Mouse (Mus musculus): ENCODE measurements at regions not wholly inside any gene's neighbourhood (a gene's known extent, or its start where the extent isn't known, plus 50 kb on each side); places are given as distances from the start of the nearest gene placed in this dataset.
"Not testable (repeated sequence)": the region's sequence is repeated elsewhere in the genome, so short reads cannot be mapped to it uniquely, and the experiment has no call there.

DNA sequence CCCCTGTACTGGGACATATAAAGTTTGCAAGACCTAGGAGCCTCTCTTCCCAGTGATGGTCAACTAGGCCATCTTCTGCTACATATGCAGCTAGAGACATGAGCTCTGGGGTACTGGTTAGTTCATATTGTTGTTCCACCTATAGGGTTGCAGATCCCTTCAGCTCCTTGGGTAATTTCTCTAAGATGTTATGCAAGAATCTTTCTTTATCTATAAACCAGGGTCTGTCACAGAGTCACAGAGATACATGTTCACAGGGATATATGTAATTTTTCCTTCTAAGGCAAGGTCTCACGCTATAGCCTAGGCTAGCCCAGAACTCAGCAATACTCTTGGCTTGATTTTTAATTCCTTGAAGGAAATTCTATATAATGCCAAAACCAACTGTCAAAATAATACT, 56.9 kb downstream of the Zfp36l1 start:
- not testable (repeated sequence) for DNase-seq

DNA sequence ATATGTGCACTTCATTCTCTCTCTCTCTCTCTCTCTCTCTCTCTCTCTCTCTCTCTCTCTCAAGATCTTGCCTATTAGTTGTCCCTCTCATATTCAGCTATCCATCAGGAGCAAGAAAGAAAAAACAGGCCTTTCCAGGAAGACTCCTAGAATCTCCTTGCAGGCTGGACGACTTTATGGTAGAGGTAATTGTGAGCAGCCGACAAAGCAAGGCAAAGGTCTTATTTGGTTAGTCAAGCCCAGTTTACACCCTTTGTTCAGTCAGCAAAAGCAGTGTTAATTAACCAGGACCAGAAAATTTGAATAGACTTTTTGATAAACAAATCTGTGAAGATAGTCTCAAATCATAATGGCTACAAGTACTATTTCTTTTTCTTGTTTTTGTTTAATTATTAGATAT, 57.4 kb downstream of the Zfp36l1 start:
- no peak for DNase-seq

DNA sequence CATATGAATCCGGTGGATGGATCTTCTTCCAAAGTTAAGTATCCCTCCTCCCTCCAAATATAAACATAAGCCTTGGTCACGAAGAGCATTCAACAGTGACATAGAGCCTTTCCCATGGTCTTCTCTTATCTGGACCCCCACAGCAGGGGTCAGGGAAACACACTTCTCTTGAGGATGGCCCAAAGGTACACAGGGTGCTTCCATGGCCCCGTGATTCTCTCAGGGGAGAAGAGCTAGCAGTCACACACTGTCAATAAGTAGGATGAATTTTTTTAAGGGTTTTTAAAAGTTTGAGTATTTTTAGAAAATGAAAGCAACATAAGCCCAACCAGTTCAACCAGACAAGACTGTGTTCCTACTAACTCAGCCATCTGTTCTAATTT, 58.2 kb downstream of the Zfp36l1 start:
- DNase-seq, result no peak

DNA sequence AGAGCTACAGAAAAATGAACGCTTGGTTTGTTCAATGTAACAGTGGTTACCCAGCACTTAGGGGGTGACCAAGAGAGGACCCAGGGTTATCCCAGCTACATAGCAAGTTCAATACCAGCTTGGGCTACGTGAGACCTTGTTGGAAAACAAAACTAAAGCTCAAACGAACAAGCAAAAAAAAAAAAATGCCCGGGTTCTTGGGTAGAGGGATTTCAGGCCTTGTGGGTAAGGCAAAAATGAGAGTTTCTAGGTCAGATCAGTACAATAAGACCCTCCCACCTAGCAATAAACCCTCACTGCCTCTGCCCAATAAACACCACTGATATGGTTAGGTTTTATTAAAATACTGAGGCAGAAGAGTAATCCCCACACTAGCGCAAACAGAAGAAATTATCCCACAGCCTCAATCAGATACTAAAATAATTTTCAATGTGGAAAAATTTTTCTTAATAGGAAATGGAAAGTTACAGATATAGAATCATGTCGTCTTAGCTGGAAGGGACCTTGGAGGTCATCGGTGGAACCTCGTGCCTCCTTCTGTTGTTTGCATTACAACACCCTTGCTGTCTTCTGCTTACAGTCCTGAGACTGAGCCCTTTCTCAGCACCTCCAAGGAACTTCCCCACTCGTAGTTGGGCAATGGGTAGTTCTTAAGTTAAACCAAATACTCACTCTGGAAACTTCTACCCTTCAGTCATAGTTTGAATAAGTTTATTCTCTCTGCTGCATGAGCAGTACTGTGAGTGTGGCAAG, 58.7 kb downstream of the Zfp36l1 start:
- no peak for DNase-seq

DNA sequence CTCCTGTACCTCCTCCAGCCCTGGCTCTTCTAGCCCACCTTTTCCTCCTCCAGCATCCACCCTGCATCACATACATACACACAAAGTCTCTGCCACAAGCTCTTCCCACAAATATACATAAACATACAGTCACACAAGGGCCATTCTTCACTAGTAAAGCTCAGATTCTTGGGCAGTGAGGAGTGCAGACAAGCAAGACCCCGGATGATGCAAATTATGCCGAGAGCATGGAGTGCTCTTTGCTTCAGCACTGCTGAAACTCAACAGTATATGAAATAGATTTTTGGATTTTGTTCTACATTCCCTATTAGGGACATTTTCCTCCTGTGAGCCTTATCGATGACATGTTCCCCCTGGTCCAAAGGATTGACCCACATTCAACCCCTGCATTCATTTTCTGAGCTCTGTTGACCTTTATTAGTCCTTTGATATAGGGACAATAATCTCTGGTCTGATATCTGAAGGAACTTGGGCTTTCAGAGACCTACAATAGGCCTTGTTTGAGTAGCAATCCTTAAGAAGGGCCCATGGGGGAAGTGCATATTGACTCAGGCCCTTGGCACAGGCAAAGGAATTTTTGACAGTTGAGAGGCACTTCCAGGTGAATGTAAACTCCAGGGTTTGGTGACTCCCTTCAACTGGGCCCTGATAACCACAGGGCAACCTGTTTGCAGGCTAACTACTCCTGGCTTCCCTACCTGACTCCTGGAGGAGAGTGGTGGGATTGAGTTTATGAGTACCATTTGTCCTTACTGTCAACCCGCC, 64.4 kb downstream of the Zfp36l1 start:
- DNase-seq, result no peak

DNA sequence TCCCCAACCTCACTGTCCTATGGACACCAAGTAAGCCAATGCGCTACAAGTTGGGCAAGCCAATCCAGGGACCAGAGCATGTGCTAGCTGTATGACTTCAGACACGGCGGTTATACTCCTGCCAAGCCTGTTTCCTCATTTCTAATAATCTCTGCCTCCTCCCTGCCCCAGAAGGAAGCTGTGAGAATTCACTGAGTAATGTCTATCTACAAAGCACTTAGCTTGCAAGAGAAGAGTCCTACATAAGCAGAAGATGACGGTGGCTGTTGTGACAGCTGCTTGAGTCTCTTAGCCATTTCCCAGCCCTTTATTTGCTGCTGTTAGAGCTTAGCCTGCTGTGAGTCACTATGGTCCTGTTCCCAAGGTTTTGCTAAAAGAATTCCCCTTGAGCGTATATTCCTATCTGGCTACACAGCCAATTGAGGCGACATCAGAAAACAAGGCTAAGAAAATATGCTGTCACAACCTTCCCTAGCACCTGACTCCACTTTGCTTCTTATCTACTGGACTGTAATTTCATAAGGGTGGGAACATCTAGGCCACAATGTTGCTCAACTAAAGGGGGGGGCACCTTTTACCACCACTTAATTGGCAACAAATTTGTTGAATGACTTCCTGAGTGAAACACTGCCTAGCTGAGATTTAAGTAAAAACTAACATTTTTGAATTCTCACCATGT, 66.0 kb downstream of the Zfp36l1 start:
- DNase-seq, result no peak

DNA sequence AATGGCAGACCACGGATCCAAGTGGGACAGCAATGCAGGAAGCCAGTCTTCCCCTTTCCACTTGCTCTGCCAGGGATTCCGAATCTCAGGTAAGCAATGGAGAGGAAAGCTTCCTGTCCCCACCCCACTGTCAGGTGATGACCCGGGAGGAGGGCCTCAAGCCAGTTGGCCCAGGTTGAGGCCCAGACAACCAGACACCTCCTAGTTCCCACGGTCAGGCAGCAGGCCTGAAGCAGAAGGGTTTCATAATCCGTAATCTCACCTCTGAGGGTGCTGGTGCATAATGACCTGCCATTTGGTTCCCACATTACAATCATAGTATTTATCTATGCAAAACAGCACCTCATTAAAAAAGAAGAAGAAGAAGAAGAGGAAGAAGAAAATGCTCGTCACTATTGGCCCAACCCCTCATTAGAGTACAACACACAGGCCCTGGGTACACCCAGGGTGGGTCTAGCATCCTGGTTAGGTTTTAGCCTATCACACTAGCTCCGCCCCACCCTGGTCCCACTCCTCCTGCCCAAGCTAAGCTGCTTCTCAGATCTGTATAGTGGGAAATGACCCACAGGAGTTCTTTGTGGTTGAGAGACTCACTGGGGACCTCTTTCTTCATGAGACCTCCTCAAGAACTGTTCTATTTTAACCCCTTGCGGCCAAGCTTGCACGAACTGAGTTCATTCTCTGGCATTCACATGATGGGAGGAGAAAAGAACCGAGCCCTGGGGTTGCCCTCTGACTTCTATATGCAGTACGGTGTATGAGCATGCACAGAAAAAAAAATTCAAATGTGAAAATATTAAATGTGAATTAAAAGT, 71.1 kb downstream of the Zfp36l1 start:
- no peak for DNase-seq

DNA sequence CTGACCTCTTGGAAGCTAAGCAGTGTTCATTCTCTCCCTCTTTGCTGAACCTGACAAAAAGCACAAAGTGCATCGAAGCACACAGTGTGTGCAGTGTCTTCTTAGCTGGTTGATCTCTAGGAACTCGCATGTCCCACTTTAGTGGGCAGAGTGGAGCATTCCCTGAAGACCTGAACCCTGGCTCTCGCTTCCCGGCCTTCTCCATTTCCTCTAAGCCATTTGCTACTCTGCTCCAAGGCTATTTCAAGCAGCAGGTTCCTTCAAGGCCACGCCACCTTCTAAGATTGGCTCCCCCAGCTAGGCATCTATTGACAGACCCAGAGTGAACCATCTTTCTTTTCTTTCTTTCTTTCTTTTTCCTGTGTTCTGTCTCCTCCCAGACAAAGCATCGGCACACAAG, 71.8 kb downstream of the Zfp36l1 start:
- no peak for DNase-seq

DNA sequence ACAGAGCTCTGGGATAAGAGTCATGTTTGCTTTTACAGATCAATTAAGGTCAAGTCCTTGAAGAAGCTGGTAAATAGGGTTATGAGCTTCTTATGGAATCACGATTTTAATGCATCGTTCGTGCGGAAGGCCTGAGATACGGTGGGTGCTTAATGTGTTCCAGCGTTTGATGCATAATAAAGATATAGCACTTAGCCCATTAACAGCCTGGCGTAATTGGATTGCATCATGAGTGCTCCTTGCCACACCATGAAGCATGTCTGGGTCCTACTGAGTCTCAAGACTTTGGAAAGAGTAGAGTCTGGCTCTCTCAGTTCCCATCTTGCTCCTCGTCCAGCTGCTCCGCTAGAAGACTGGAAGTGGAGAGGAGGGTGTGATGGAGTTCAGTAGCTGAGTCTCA, 72.6 kb downstream of the Zfp36l1 start:
- DNase-seq, result no peak

DNA sequence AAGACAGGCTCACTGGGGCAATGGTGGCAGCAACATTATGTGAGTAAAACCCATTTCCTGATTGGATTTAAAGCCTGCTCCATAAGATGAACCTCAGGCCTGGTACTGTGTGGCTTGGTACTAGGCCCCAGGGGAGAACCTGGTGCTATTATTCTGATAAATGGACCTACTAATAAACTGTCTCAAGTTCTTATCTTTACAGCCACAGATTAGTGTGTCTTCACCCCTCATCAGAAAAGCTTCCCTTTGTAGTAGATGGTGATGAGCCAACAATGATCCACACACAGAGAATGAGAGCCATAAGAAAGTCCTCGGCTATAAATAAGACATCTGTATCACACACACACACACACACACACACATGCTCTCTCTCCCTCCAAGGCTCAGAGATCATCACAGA, 73.7 kb downstream of the Zfp36l1 start:
- DNase-seq, result no peak

DNA sequence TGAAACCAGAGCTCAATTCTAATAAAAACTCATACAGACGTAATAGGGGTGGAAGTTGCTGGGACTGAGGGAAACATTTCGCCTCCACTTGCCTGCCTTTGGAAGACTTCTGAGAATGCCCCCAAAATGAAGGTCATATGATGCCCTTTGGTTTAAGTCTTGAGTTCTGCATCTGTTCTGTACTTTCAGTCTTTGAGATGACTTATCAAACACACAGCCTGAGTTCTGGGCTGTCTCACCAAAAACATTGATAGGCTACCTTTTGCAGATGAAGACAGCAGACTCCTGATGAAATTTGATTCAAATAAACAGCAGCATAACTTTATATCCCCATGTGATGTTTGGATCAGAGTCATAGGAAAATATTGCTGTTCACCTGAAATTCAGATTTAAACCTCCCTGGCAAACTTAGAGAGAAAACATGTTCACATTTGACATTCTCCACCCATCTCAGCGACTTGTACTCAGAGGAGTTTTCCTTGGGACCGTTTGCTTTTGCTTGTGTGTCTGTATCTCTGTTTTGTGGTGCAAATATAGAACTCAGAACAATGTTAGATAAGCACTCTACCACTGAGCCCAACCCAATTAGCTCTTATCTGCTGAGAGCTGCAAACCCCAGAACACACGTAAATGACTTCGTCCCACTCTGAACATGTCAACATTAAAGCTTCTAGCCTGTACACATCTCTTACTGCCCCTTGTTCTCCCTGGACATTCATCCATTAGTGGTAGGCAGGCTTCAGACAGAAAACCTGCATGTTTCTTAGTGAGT, 77.1 kb downstream of the Zfp36l1 start:
- DNase-seq, result no peak

DNA sequence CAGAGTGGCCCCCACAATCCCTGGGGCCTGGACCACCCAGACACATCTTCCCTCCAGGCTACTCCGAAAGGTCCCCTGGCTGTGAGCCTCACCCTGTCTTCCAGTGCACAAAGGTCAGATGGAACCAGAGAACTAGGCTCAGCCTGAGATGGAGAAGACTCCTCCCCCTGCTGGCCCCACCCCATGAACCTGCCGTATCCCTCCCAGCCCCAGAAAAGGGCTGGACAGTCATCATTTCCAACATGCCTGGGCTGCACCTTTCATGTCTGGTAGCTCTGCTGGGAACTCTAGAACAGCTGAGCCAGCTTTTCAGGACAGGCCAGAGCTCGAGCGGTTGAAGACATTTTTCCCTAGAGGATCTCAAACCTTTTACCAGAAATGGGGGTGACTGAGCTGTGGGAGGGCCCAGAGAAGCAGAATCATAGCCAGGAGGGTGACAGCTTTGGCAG, 77.8 kb downstream of the Zfp36l1 start:
- DNase-seq, result peak; percentile 74

DNA sequence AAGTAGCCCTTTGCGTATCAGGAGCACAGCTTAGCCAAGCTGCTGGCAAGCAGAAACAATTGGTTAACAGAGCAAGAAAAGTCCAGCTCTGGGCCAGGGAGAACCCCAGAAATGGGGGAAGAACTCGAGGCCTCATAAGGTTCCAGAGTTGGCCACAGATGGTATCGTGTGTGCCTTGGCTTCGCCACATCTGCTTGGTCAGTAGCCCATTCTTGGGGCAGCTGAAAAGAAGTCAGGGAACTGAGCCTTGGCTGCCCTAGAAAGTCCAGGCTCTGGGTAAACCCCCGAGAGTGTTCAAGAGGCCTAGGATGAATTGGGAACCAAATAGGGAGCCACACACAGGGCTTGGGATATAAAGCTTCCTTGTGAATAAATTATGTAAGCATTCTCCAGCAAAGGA, 78.7 kb downstream of the Zfp36l1 start:
- DNase-seq, result no peak

DNA sequence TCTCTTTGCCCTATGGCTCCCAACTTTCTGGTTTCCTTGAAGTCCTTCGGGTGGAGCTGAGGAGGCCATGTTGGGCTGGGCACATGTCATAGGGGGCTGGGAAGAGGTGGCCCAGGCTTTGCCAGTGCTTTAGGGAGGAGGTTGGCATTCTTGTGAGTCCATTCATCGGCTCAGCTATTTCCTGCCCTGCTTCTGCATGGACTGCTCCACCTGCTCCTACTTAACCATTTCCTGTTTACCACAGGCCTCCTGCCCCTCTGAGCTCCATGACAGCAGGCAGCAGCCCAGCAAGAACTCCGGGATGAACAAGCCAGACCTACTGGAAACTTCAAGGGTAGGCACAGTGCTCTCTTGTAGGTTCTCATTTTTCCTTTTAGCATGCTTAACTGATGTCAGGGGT, 80.3 kb downstream of the Zfp36l1 start:
- DNase-seq, result no peak

DNA sequence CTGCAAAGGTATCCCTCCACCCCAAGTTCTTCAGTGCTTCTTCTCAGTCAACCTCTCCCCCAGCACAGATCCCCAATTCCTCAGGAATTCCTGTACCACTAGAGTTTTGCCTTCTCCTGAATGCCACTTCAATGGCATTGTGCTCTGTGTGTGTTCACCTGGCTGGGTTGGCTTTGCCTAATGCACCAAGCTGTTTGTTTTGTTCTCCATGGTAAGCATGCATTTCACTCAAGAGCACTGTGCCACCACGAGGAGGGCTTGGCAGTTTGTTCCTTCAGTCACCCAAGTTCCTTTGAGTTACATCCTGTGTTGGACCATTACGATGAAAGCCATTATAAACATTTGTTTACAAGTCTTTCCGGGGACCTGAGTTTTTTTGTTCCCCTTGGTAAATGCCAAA, 84.5 kb downstream of the Zfp36l1 start:
- no peak for DNase-seq

DNA sequence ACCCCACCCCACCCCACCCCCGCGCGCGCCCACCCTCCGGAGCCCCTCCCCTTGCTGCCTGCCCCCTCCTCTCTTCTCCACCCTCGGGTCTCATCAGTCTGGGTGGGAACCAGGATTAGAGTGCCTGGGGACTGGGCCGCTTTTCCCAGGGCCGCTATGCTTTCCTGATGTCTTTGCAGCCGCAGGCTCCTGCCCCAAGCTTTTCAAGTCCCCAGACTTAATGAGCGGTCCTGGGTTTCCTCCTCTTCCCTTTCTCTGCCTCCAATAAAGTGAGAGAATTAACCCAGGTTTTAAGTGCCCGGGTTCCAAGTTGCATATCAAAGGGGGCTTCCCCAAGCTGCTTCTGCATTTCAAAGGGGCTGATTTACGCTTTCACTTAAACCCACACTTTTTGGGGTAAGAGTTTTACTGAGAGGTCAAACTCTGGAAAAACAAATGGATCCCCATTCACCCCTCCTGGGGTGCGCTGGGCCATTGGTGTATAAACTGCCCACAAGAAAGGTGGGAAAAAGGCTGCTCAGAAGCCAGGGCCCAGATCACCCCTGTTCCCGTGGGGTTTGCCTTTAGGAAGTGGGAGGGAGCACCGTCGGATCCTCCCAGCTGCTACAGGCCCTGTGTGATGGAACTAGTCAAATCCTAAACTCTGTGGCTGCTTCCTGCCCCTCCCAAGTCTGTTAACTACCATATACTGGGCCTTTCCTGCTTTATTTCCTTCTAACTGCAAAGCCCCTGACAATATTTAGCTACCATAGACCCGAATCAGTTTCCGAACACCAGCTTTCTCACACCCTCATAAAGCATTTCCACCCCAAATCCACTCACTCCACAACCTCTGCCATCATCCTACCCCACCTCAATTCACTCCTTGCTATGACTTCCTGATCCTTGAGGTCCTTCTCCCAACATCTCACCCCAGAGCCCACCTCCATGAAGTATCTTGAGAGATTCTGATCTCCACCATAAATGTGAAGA, 89.4 kb downstream of the Zfp36l1 start:
- DNase-seq, result no peak

DNA sequence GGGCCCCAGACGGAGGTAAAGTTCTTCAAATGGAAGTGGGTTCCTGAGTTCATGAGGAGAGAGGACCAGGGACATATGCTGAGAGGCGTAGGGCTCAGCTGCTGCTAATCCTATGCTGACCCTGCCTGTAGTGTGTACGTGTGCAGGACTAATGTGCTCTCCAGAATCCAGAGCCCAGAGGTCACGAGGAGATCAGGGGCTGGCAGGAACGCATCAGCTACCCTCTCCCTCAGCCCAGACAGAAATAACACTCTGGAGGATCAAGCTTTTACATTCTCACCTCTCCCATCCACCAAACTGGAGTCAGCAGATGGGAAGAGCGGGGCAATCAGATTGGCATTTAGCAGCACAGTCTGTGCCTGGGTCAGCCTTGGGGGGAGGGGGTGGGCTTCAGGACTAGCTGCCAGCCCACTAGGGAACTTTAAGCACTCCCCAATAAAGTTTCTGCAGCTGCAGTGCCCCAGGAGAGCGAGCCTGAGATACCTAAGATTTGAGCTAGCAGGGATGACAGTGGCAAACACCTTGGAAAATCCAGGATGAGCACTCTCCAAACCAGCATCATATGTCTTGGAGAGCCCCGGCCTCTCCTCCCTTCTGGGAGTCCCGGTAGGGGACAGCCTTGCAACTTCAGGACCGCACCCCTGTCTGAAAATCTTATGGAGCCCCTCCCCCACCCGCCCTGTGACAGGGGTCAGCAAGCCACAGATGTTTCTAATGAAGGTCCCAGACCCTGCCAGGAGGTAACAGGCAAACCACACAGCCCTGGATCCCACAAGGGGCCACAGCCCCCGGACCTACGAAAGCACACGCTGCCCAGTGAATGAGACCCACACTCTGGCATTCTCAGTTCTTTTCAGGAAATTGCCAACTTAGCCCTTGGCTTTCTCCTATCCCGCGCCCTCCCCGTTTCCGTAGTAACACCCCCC, 90.4 kb downstream of the Zfp36l1 start:
- DNase-seq, result no peak

DNA sequence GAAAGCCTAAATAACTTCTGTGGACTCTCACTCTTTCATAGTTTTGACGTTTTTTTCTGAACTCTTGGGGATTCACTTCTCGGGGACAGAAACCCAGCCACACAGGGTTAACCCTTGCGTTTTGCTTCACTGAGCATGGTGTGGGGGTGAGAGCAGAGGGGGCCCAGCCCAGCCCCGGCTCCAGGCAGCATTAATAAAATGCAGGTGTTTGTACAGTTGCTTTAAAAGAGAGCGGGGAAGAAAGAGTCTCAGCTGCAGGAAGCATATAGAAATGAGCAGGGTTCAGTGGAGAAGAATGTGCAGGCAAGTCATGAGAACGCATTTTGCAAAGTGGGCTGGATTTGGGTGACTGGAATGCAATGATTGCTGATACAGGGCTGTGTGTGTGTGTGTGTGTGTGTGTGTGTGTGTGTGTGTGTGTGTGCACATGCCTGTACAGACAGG, 91.8 kb downstream of the Zfp36l1 start:
- DNase-seq, result no peak

DNA sequence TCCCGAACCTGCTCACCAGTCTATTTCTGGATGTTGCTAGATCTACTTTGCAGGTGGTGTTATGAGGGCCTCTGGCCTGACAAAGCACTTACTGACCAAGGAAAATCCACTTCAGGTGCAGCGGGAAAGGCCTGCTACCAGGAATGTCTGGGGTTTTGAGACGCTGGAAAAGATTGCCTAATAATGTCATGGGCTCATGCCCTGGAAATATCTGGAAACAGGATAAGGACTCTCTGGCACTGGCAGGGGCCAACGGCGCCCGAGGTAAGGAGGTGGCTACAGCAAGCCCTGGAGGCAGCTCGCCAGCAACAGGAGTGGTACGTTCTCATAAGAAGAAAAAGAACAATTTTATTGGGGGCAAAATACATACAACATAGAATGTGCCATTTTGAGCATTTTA, 94.7 kb downstream of the Zfp36l1 start:
- no peak for DNase-seq
